Mouse (Mus musculus): ENCODE measurements around the gene Phf11b. TPM values are rescaled to one million over a fixed set of nuclear protein-coding genes. Genes with fewer than 3 reads are reported as not detected.
A peak's percentile ranks its signal among the peaks of the same experiment; 100 is the strongest.
"Not testable (repeated sequence)": the region's sequence is repeated elsewhere in the genome, so short reads cannot be mapped to it uniquely, and the experiment has no call there.

Phf11b gene
- polyA plus RNA-seq (2015; fragmentation: Nextera tagmentation; extraction: Ambion mirVana) = 0.46 and 1.0 TPM in 2 replicates

GRCm38 (mm10) chr14:59341189-59341588 lies at the start of gene Phf11b:
Gene Phf11b (minus strand): TSS chr14:59341351.
- H3K4me1 ChIP-seq (ENCODE audit: control insufficient read depth, insufficient read depth, low read length); H3K9me3 ChIP-seq (replicated peaks; ENCODE audit: control insufficient read depth, low read length); H3K27ac ChIP-seq (ENCODE audit: low read length); H3K9ac ChIP-seq (ENCODE audit: low read length); H3K36me3 ChIP-seq (ENCODE audit: control insufficient read depth, insufficient read depth); H3K27me3 ChIP-seq (ENCODE audit: control insufficient read depth, insufficient read depth, low read length); H3K4me2 ChIP-seq (ENCODE audit: low read depth, low read length); ATAC-seq (replicated peaks; ENCODE audit: extremely low read depth, insufficient read depth, low FRiP score); H3K4me3 ChIP-seq (ENCODE audit: low read length): not testable (repeated sequence)
- 61% methylated on average over 1 of the region's 1 CpGs for WGBS

- 49% methylated on average over 4 of the region's 4 CpGs for WGBS
- not testable (repeated sequence) for ATAC-seq (replicated peaks; ENCODE audit: extremely low read depth, insufficient read depth, low FRiP score)
These were observed 49.0 kb upstream of the Phf11b start for GRCm38 (mm10) chr14:59390181-59390580.

GRCm38 (mm10) chr14:59389532-59389931 lies 48.4 kb upstream of the Phf11b start:
- Histone ChIP-seq H3K9me3 (replicated peaks; ENCODE audit: control insufficient read depth, low read length) (no peaks in the 10 kb centered on the region), H3K4me3 (ENCODE audit: low read length) (no peak overlapping the region), H3K9ac (ENCODE audit: low read length) (no peak overlapping the region), H3K36me3 (ENCODE audit: control insufficient read depth, insufficient read depth) (no peaks in the 10 kb centered on the region), H3K4me2 (ENCODE audit: low read depth, low read length) (no peak overlapping the region), H3K27ac (ENCODE audit: low read length) (no peak overlapping the region), H3K27me3 (ENCODE audit: control insufficient read depth, insufficient read depth, low read length) (no peaks in the 10 kb centered on the region), H3K4me1 (ENCODE audit: control insufficient read depth, insufficient read depth, low read length) (no peaks in the 10 kb centered on the region)
- WGBS = 48% methylated on average over 1 of the region's 1 CpGs
- ATAC-seq (replicated peaks; ENCODE audit: extremely low read depth, insufficient read depth, low FRiP score) = no peak

More at GRCm38 (mm10) chr14:59390181-59390580, 49.0 kb upstream of the Phf11b start:
- not testable (repeated sequence) for H3K9me3 ChIP-seq (replicated peaks; ENCODE audit: control insufficient read depth, low read length); H3K4me1 ChIP-seq (ENCODE audit: control insufficient read depth, insufficient read depth, low read length); H3K27me3 ChIP-seq (ENCODE audit: control insufficient read depth, insufficient read depth, low read length); H3K9ac ChIP-seq (ENCODE audit: low read length); H3K4me2 ChIP-seq (ENCODE audit: low read depth, low read length); H3K36me3 ChIP-seq (ENCODE audit: control insufficient read depth, insufficient read depth); H3K27ac ChIP-seq (ENCODE audit: low read length); H3K4me3 ChIP-seq (ENCODE audit: low read length)

- peaks cover 10% of the 10 kb centered on the region for H3K9me3 ChIP-seq (replicated peaks; ENCODE audit: control insufficient read depth, low read length)
- H3K4me1 ChIP-seq (ENCODE audit: control insufficient read depth, insufficient read depth, low read length) = peaks cover 3% of the 10 kb centered on the region; the same call in 1 of the 2 replicates
- no peaks in the 10 kb centered on the region for H3K36me3 ChIP-seq (ENCODE audit: control insufficient read depth, insufficient read depth)
- H3K4me2 ChIP-seq (ENCODE audit: low read depth, low read length) = no peak overlapping the region
- H3K27me3 ChIP-seq (ENCODE audit: control insufficient read depth, insufficient read depth, low read length) = no peaks in the 10 kb centered on the region
- no peak overlapping the region for H3K4me3 ChIP-seq (ENCODE audit: low read length)
- H3K9ac ChIP-seq (ENCODE audit: low read length) = no peak overlapping the region
- no peak for ATAC-seq (replicated peaks; ENCODE audit: extremely low read depth, insufficient read depth, low FRiP score)
- WGBS = 87% methylated on average over 25 of the region's 25 CpGs
- H3K27ac ChIP-seq (ENCODE audit: low read length) = no peak overlapping the region
These were observed 29.4 kb upstream of the Phf11b start for GRCm38 (mm10) chr14:59370348-59371068.

- ATAC-seq (replicated peaks; ENCODE audit: extremely low read depth, insufficient read depth, low FRiP score) = no peak
- Histone ChIP-seq H3K27me3 (ENCODE audit: control insufficient read depth, insufficient read depth, low read length) (no peaks in the 10 kb centered on the region), H3K27ac (ENCODE audit: low read length) (no peak overlapping the region), H3K9ac (ENCODE audit: low read length) (no peak overlapping the region), H3K4me2 (ENCODE audit: low read depth, low read length) (no peak overlapping the region), H3K4me1 (ENCODE audit: control insufficient read depth, insufficient read depth, low read length) (peaks cover 7% of the 10 kb centered on the region), H3K4me3 (ENCODE audit: low read length) (no peak overlapping the region), H3K9me3 (replicated peaks; ENCODE audit: control insufficient read depth, low read length) (peaks cover 6% of the 10 kb centered on the region), H3K36me3 (ENCODE audit: control insufficient read depth, insufficient read depth) (no peaks in the 10 kb centered on the region)
- 61% methylated on average over 8 of the region's 8 CpGs for WGBS
These were observed 25.4 kb upstream of the Phf11b start for GRCm38 (mm10) chr14:59366386-59367105.

- Histone ChIP-seq H3K27me3 (ENCODE audit: control insufficient read depth, insufficient read depth, low read length) (no peaks in the 10 kb centered on the region), H3K4me2 (ENCODE audit: low read depth, low read length) (peak within 1 kb of the TSS; percentile 49), H3K27ac (ENCODE audit: low read length) (peak within 1 kb of the TSS; percentile 61), H3K9ac (ENCODE audit: low read length) (no peak within 1 kb of the TSS), H3K36me3 (ENCODE audit: control insufficient read depth, insufficient read depth) (no peaks in the 10 kb centered on the region), H3K4me3 (ENCODE audit: low read length) (peak within 1 kb of the TSS; percentile 24; the same call in 1 of the 2 replicates), H3K4me1 (ENCODE audit: control insufficient read depth, insufficient read depth, low read length) (peaks cover 7% of the 10 kb centered on the region), H3K9me3 (replicated peaks; ENCODE audit: control insufficient read depth, low read length) (no peaks in the 10 kb centered on the region; the same call in 1 of the 2 replicates)
- WGBS = 45% methylated on average over 6 of the region's 6 CpGs
- ATAC-seq (replicated peaks; ENCODE audit: extremely low read depth, insufficient read depth, low FRiP score) = 0 out of 2 replicates have a peak, but pooled peaks have one; percentile 32
These were observed 24.1 kb upstream of the Phf11b start, which contains the start of gene Phf11d for GRCm38 (mm10) chr14:59365244-59365644. Gene Phf11d (minus strand): TSS chr14:59365470.

- no peaks in the 10 kb centered on the region for H3K36me3 ChIP-seq (ENCODE audit: control insufficient read depth, insufficient read depth)
- H3K9me3 ChIP-seq (replicated peaks; ENCODE audit: control insufficient read depth, low read length) = no peaks in the 10 kb centered on the region
- no peak overlapping the region for H3K4me2 ChIP-seq (ENCODE audit: low read depth, low read length)
- ATAC-seq (replicated peaks; ENCODE audit: extremely low read depth, insufficient read depth, low FRiP score) = no peak
- no peak overlapping the region for H3K4me3 ChIP-seq (ENCODE audit: low read length)
- no peak overlapping the region for H3K9ac ChIP-seq (ENCODE audit: low read length)
- H3K27ac ChIP-seq (ENCODE audit: low read length) = no peak overlapping the region
- no peaks in the 10 kb centered on the region for H3K4me1 ChIP-seq (ENCODE audit: control insufficient read depth, insufficient read depth, low read length)
- H3K27me3 ChIP-seq (ENCODE audit: control insufficient read depth, insufficient read depth, low read length) = no peaks in the 10 kb centered on the region
- WGBS = 69% methylated on average over 1 of the region's 1 CpGs
These were observed 1.6 kb downstream of the Phf11b start for GRCm38 (mm10) chr14:59339541-59339940.

GRCm38 (mm10) chr14:59336056-59336455 lies 5.1 kb downstream of the Phf11b start:
- not testable (repeated sequence) for H3K36me3 ChIP-seq (ENCODE audit: control insufficient read depth, insufficient read depth); H3K27me3 ChIP-seq (ENCODE audit: control insufficient read depth, insufficient read depth, low read length); H3K9me3 ChIP-seq (replicated peaks; ENCODE audit: control insufficient read depth, low read length); H3K4me1 ChIP-seq (ENCODE audit: control insufficient read depth, insufficient read depth, low read length); H3K9ac ChIP-seq (ENCODE audit: low read length); H3K4me2 ChIP-seq (ENCODE audit: low read depth, low read length); H3K27ac ChIP-seq (ENCODE audit: low read length); ATAC-seq (replicated peaks; ENCODE audit: extremely low read depth, insufficient read depth, low FRiP score); H3K4me3 ChIP-seq (ENCODE audit: low read length)
- WGBS = 77% methylated on average over 3 of the region's 3 CpGs

- not testable (repeated sequence) for H3K4me2 ChIP-seq (ENCODE audit: low read depth, low read length); H3K4me3 ChIP-seq (ENCODE audit: low read length); H3K4me1 ChIP-seq (ENCODE audit: control insufficient read depth, insufficient read depth, low read length); H3K9me3 ChIP-seq (replicated peaks; ENCODE audit: control insufficient read depth, low read length); H3K27ac ChIP-seq (ENCODE audit: low read length); ATAC-seq (replicated peaks; ENCODE audit: extremely low read depth, insufficient read depth, low FRiP score); H3K9ac ChIP-seq (ENCODE audit: low read length); H3K27me3 ChIP-seq (ENCODE audit: control insufficient read depth, insufficient read depth, low read length); H3K36me3 ChIP-seq (ENCODE audit: control insufficient read depth, insufficient read depth)
- WGBS = 52% methylated on average over 3 of the region's 3 CpGs
These were observed 10.7 kb downstream of the Phf11b start for GRCm38 (mm10) chr14:59330499-59330898.

Data from heart, embryonic 16.5 days (tissue).